Mouse (Mus musculus): ENCODE data around the gene Serpinf1. TPM values are rescaled to one million over a fixed set of nuclear protein-coding genes. Genes with fewer than 3 reads are reported as not detected.
"Not testable (repeated sequence)": the region's sequence is repeated elsewhere in the genome, so short reads cannot be mapped to it uniquely, and the experiment has no call there.

Gene Serpinf1
- polyA plus RNA-seq, 1 experiment from 2014 or later = 111 TPM

DNA sequence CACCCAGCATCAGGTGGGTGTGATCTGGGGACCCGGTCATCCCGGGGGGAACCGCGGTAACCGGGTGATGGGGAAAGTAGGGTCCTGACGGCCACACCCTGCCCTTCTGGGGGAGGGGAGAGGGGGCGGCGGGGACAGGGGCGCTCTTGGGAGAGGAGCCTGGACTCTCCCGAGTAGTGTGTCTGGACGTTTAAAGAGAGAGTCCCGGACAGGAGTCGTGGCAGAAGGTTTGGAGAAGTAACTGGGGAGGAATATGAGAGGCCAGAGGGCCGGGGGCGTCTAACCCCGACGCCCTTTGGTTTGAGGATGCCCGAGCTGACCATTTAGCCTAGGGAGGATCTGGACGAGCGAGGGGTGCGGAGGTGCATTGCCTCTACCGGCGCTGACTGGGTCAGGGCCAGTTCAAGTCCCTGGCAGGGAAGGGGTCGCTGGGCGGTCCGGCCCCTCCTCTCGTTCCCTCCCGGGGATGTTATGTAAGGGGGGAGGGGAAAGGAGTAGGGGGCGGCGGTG is 39.3 kb upstream of the Serpinf1 start:
- Histone ChIP-seq H3K4me3 (peak overlapping the region; percentile 78), H3K36me3 (peaks cover 16% of the 10 kb centered on the region), H3K4me2 (replicated peaks) (peak overlapping the region; percentile 98), H3K9ac (peak overlapping the region; percentile 77), H3K9me3 (replicated peaks) (no peaks in the 10 kb centered on the region), H3K27me3 (no peaks in the 10 kb centered on the region), H3K27ac (peak overlapping the region; percentile 52; the same call in 1 of the 2 replicates), H3K4me1 (peaks cover 31% of the 10 kb centered on the region)
- ATAC-seq (ENCODE audit: low FRiP score) = peak; percentile 62
- WGBS = 0% methylated on average over 30 of the region's 30 CpGs

DNA sequence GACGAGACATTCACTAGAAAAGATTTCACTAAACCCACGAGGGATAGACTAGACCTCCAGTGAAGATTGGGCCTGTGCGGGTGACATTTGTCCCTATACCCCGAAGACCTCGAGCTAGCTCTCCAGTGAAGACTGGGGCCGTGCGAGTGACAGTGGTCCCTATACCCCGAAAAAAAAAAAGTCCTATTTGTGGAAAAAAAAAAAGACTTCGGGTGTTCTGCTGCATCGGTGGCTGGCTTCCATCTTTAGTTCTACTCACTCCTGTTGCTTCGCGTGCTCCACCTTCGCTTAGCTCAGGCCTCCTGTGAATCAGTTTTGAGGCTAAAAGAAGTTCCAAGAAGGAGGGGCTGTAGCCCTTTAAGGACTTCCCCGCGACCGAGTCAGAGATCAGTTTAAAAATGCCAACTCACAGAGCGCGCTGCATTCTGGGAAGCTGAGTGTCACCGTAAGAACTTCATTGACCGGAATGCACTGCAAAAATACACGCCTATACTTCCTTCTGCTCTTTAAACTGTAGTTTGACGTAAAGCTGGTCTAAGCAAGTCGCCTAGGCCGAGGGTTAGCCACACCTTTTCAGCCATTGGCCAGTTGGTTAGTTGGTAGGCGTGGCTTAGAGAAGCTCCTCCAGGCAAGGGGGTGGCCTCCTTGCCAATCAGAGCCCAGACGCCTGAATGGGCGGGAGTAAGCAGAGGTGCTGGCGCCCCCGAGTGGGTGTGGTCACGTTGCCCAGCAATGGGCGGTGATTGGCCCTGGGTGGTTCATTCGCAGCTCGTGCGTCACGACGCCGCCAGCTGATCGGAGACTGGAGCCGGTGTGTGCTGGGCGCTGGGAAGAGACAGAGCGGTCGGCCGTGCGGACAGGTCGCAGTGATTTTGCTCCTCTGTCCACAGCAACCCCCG is 38.6 kb upstream of the Serpinf1 start, which contains the start of gene Tlcd2:
Gene Tlcd2 (plus strand): TSS at position 872 of the 899 bp plus-strand sequence.
- peak within 1 kb of the TSS; percentile 78 for H3K4me3 ChIP-seq
- H3K27ac ChIP-seq = peak within 1 kb of the TSS; percentile 81
- H3K27me3 ChIP-seq = no peaks in the 10 kb centered on the region
- peak within 1 kb of the TSS; percentile 77 for H3K9ac ChIP-seq
- under 1% methylated on average over 46 of the region's 46 CpGs for WGBS
- ATAC-seq (ENCODE audit: low FRiP score) = peak; percentile 95
- H3K36me3 ChIP-seq = peaks cover 14% of the 10 kb centered on the region
- peaks cover 31% of the 10 kb centered on the region for H3K4me1 ChIP-seq
- H3K9me3 ChIP-seq (replicated peaks) = no peaks in the 10 kb centered on the region
- H3K4me2 ChIP-seq (replicated peaks) = peak within 1 kb of the TSS; percentile 98

DNA sequence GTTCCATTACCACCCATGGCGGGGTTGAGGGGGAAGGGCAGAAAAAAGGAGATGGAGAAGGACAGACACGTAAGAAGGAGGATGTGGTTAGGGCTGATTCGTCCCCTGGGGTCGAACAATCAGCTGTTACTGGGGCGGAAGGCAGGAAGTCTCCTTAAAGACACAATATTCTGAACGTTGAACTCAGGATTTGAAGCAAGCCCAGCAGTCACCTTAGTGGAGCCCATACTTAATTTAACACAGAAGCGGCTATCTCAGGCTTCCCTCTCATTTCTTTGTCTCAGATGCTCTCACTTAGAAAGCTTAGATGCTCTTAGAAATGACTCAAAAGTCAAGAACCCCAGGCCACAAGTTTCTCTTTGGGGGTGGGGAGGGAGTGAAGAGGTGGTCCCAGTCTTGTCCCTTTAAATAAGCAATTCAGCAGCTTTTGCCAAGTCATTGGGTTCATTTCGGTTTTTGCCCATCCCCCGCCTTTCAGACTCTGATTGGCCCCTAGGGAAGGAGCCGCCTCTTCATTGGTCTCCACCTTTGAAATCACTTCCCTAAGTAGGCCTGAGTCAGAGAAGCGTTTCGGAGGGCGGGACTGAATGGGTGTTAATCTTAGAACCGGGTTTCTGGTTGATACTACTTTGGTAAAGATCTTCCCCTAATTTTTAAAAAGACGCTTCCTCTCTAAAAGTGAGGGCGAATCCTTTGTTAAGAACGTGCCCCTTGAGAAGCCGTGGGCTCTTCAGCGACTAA is 37.8 kb upstream of the Serpinf1 start:
- Histone ChIP-seq H3K27me3 (no peaks in the 10 kb centered on the region), H3K4me2 (replicated peaks) (peak overlapping the region; percentile 98), H3K4me3 (peak overlapping the region; percentile 78), H3K36me3 (peaks cover 7% of the 10 kb centered on the region), H3K4me1 (peaks cover 32% of the 10 kb centered on the region), H3K27ac (peak overlapping the region; percentile 81), H3K9ac (peak overlapping the region; percentile 40; the same call in 1 of the 2 replicates), H3K9me3 (replicated peaks) (no peaks in the 10 kb centered on the region)
- WGBS = 2% methylated on average over 19 of the region's 19 CpGs
- no peak for ATAC-seq (ENCODE audit: low FRiP score)

DNA sequence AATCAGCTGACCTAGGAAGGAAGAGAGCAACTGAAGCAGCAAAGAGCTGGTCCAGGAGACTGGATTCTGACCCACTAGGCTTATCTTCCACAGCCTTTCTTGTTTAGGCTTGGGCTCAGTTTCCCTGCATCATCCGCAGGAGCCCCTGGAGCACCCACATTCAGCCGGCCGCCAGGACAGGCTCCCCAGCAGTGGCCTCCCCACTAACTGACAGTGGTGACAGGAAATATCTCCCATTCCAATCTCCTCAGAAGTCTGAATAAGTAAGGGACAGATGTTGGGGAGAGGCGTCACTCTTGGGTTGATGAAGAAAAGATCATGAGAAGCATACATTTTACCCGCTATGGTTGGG is 37.2 kb upstream of the Serpinf1 start:
- H3K36me3 ChIP-seq = peaks cover 3% of the 10 kb centered on the region; the same call in 1 of the 2 replicates
- peak overlapping the region; percentile 81 for H3K27ac ChIP-seq
- peak overlapping the region; percentile 98 for H3K4me2 ChIP-seq (replicated peaks)
- H3K27me3 ChIP-seq = no peaks in the 10 kb centered on the region
- no peaks in the 10 kb centered on the region for H3K9me3 ChIP-seq (replicated peaks)
- no peak for ATAC-seq (ENCODE audit: low FRiP score)
- H3K4me3 ChIP-seq = no peak overlapping the region
- no peak overlapping the region for H3K9ac ChIP-seq
- WGBS = 28% methylated on average over 5 of the region's 5 CpGs
- peaks cover 37% of the 10 kb centered on the region for H3K4me1 ChIP-seq

DNA sequence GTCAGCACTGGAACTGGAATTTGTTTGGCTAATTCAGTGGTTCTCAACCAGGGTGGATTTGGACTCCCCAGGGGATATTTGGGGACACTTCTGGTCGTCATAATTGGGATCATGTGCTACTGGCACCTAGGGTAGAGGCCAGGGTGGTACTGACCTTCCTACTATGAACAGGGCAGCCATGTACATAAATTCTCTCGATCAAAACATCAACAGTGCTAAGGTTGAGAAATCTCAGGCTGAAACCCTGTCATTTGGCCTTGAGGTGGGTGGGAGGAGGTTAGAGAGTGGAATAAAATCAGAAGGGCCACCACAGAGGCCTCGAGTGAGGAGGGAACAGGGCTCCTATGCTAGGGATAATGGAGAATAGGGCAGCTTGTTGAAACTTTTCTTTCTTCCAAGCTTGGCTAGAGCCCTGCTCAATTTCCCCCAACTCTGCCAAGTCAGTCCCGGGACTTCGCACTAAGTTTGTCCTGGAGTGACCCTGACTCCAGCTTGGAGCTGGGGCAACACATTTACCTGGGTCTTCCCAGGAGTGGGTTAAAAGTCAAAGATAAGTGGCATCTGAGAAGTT is 36.7 kb upstream of the Serpinf1 start:
- Histone ChIP-seq H3K4me1 (peaks cover 39% of the 10 kb centered on the region), H3K36me3 (no peaks in the 10 kb centered on the region), H3K9ac (no peak overlapping the region), H3K27me3 (no peaks in the 10 kb centered on the region), H3K27ac (no peak overlapping the region), H3K9me3 (replicated peaks) (no peaks in the 10 kb centered on the region), H3K4me2 (replicated peaks) (no peak overlapping the region), H3K4me3 (no peak overlapping the region)
- no peak for ATAC-seq (ENCODE audit: low FRiP score)
- WGBS = 83% methylated on average over 5 of the region's 5 CpGs

DNA sequence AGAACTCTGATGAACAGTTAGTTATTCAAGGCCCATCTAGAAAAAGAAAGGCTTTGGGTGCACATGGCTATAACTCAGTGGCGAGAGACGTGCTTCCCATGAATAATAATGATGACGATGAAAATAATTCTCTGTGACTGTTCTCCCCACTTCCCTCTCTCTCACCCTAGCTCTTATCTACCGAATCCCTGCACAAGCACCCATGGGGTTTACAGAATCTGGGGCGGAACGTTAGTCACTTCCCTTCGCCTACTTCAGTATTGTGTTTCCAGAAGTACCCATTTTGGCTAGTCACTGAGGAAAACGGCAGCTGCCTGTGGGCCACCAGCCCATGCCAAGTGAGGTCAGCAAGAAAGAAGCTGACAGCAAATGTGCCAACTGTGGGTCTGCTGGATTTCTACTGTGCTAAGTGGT is 36.1 kb upstream of the Serpinf1 start:
- Histone ChIP-seq H3K27ac (no peak overlapping the region), H3K4me3 (no peak overlapping the region), H3K9ac (no peak overlapping the region), H3K9me3 (replicated peaks) (no peaks in the 10 kb centered on the region), H3K27me3 (no peaks in the 10 kb centered on the region), H3K4me2 (replicated peaks) (no peak overlapping the region), H3K4me1 (peaks cover 44% of the 10 kb centered on the region), H3K36me3 (no peaks in the 10 kb centered on the region)
- 83% methylated on average over 8 of the region's 8 CpGs for WGBS
- no peak for ATAC-seq (ENCODE audit: low FRiP score)

DNA sequence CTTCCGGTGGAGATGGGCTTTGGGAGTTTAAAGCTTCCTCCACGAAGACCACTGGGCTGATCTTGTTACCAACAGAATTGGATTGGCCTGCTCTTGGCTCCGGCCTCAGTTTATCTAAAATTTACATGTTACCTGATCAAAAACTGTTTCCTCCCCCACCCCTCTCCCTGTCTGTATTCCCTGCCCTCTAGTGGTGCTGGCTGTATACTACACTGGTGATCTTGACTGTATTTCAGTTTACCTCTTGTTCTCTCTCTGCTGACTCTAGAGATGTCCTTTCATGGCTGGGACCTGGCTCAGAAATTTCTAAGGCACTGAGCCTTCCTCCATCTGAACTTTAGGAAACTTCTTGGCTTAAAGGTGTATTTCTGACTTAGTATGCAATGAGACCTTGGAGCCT is 35.7 kb upstream of the Serpinf1 start:
- ATAC-seq (ENCODE audit: low FRiP score) = no peak
- H3K27ac ChIP-seq = no peak overlapping the region

DNA sequence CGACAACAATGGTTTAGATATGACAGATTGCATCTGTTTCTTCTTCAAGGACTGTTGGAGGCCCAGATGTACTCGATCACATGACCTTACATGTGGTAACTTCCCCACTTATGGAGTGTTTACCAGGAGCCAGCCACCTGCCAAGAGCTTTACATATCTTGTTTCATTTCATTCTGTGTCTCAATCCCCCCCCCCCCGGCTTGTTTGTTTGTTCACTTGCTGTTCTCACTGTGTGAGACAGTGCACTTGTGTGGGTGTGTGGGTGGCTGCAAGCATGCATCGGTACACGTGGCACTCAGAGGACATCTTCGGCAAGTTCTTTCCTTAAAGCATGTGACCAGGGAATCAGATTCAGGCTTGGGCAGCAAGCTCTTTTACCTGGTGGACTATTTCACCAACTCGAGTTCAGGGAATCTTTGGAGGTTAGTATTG is 34.0 kb upstream of the Serpinf1 start:
- Histone ChIP-seq H3K27me3 (no peaks in the 10 kb centered on the region), H3K4me3 (no peak overlapping the region), H3K4me2 (replicated peaks) (no peak overlapping the region), H3K4me1 (peaks cover 30% of the 10 kb centered on the region), H3K36me3 (0 out of 2 replicates have a peak, but pooled peaks cover 7% of the 10 kb centered on the region), H3K27ac (no peak overlapping the region), H3K9ac (no peak overlapping the region), H3K9me3 (replicated peaks) (no peaks in the 10 kb centered on the region)
- WGBS = 92% methylated on average over 7 of the region's 7 CpGs
- no peak for ATAC-seq (ENCODE audit: low FRiP score)

More for the DNA sequence above, 35.7 kb upstream of the Serpinf1 start:
- H3K4me2 ChIP-seq (replicated peaks) = no peak overlapping the region
- H3K4me3 ChIP-seq = no peak overlapping the region
- H3K9me3 ChIP-seq (replicated peaks) = no peaks in the 10 kb centered on the region
- peaks cover 42% of the 10 kb centered on the region for H3K4me1 ChIP-seq
- no peaks in the 10 kb centered on the region for H3K36me3 ChIP-seq
- H3K9ac ChIP-seq = no peak overlapping the region
- 15% methylated on average over 3 of the region's 3 CpGs for WGBS
- no peaks in the 10 kb centered on the region for H3K27me3 ChIP-seq

DNA sequence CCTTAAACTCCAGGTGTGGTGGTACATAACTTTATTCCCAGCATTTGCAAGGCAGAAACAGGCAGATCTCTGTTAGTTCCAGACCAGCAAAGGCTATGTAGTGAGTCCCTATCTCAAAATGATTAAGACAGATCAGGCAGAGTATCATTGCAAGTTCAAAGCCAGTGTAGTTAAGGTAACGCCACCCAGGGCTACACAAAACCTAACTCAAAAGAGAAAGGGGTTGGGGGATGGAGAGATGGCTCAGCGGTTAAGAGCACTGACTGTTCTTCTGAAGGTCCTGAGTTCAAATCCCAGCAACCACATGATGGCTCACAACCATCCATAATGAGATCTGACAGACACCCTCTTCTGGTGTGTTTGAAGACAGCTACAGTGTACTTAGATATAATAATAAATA is 33.5 kb upstream of the Serpinf1 start:
- WGBS = 94% methylated on average over 2 of the region's 2 CpGs
- 0 out of 2 replicates have a peak, but pooled peaks cover 12% of the 10 kb centered on the region for H3K36me3 ChIP-seq
- not testable (repeated sequence) for H3K9me3 ChIP-seq (replicated peaks); H3K27ac ChIP-seq; H3K27me3 ChIP-seq; H3K4me3 ChIP-seq; ATAC-seq (ENCODE audit: low FRiP score); H3K4me2 ChIP-seq (replicated peaks); H3K9ac ChIP-seq
- H3K4me1 ChIP-seq = peaks cover 35% of the 10 kb centered on the region

DNA sequence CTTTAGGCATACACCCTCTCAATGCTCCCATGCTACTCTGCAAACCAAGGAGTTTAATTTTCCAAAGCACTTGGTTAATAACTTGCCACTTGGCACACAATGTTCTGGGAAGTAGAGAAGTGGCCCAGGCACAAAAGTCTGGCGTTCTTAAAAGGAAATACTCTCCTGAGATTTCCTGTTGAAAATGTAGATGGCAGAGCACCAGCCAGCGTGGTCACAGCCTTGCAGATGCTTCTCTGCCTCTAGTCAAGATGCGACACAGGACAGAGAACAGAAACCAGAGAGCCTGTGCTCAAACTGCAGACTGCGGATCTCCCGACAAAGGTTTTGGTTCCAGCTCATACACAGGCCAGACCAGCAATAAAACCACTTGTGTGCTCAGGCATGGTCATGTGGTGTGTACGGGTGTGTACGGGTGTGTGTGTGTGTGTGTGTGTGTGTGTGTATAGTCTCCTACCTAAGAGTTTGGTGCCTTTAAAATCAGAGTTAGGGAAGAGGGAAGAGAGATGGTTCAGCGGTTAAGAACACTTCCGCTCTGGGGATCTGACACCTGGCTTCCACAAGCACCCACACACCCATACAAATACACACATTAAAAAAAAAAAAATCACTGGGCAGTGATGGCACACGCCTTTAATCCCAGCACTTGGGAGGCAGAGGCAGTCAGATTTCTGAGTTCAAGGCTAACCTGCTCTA is 32.7 kb upstream of the Serpinf1 start:
- H3K27me3 ChIP-seq = no peaks in the 10 kb centered on the region
- H3K4me1 ChIP-seq = peaks cover 41% of the 10 kb centered on the region
- peak overlapping the region; percentile 72 for H3K27ac ChIP-seq
- ATAC-seq (ENCODE audit: low FRiP score) = no peak
- no peaks in the 10 kb centered on the region for H3K9me3 ChIP-seq (replicated peaks)
- 0 out of 2 replicates have a peak, but pooled peaks cover 13% of the 10 kb centered on the region for H3K36me3 ChIP-seq
- H3K4me2 ChIP-seq (replicated peaks) = peak overlapping the region; percentile 99
- H3K9ac ChIP-seq = peak overlapping the region; percentile 81
- 83% methylated on average over 10 of the region's 10 CpGs for WGBS
- peak overlapping the region; percentile 66 for H3K4me3 ChIP-seq

Measured in hindbrain, embryonic 12.5 days (tissue).